ENCODE assay signal across 12 mouse cellular contexts in the genomic region with DNA sequence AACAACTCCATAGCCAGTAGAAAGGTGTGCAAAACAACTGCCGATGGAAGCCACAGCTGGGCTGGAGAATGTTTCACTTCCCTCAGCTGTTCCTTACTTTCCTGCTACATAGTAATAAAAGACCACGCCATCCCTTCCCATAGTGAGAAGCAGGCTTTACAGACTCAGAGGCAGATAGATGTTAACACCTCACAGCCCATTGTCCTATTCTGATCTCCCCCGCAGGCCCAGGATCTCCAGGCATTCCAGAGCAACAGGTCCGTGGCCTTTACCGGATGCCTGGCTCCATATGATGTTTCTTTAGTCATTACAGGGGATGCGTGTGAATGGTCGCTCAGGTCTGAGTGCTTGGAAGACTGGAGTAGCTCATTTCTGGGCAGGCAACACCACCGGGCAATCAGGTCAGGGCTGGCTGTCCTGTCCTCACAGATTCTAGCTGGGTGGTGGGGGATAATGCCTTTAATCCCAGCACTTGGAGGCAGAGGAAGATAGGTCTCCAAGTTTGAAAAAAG. TPM values are rescaled to one million over a fixed set of nuclear protein-coding genes. Genes with fewer than 3 reads are reported as not detected.
DNase-seq lines count a peak whose midpoint lies in the region; ATAC-seq and TF ChIP-seq lines count a peak whose summit lies in the region.
"Had no signal": no experiment of that assay in that cellular context is flagged by ENCODE, and none has a peak within 500 bp of the region (broad histone marks: within the 10 kb centered on the region; RNA-seq: fewer than 3 reads in every experiment).

No protein-coding gene starts in this region.

- TF ChIP-seq CTCF in cerebellum, adult 2 months (IDR thresholded peaks at IDR 0.05; ENCODE audit: borderline replicate concordance, insufficient read depth, low read depth, low read length), result no peak
- no peak for TF ChIP-seq CTCF in kidney, postnatal 0 days (IDR thresholded peaks at IDR 0.05; ENCODE audit: low read depth)
- TF ChIP-seq CTCF in stomach, postnatal 0 days (IDR thresholded peaks at IDR 0.05; ENCODE audit: low read depth), result no peak

- H3K36me3 ChIP-seq in kidney, postnatal 0 days (ENCODE audit: insufficient read depth, low read length), result no peaks in the 10 kb centered on the region
- H3K36me3 ChIP-seq in intestine, embryonic 16.5 days (ENCODE audit: control insufficient read depth, insufficient read depth, low read length), result peaks cover 3% of the 10 kb centered on the region
- no peaks in the 10 kb centered on the region for H3K36me3 ChIP-seq in stomach, postnatal 0 days (ENCODE audit: control insufficient read depth, insufficient read depth, low read length)
- H3K36me3 ChIP-seq: hindbrain, embryonic 13.5 days; neural tube, embryonic 15.5 days had no signal

- no peaks in the 10 kb centered on the region; the same call in 1 of the 2 replicates for H3K4me1 ChIP-seq in cerebellum, adult 2 months (ENCODE audit: control insufficient read depth, insufficient read depth, low read length)
- peaks cover 8% of the 10 kb centered on the region; the same call in 1 of the 2 replicates for H3K4me1 ChIP-seq in kidney, postnatal 0 days (replicated peaks; ENCODE audit: insufficient read depth, low read length)
- peaks cover 19% of the 10 kb centered on the region for H3K4me1 ChIP-seq in intestine, embryonic 16.5 days (ENCODE audit: control insufficient read depth, insufficient read depth, low read length)
- no peaks in the 10 kb centered on the region for H3K4me1 ChIP-seq in stomach, postnatal 0 days (replicated peaks; ENCODE audit: control insufficient read depth, insufficient read depth)

- no peak for DNase-seq in cerebellum, adult 2 months
- DNase-seq in cerebellum, adult 9-10 months, result no peak
- no peak for DNase-seq in kidney, postnatal 0 days (ENCODE audit: low spot score)
- DNase-seq in kidney, adult 8-10 months, result no peak
- DNase-seq in stomach, postnatal 0 days (ENCODE audit: low spot score), result no peak
- no peak for DNase-seq in layer of hippocampus, adult 18-20 months (ENCODE audit: low spot score in 2 of 2)
- no peak for DNase-seq in lung, postnatal 36 days

- 76% methylated on average over 8 of the region's 8 CpGs for WGBS in cerebellum, adult 2 months
- 38% methylated on average over 8 of the region's 8 CpGs for WGBS in kidney, postnatal 0 days
- WGBS in intestine, embryonic 16.5 days, result 64% methylated on average over 8 of the region's 8 CpGs
- WGBS in stomach, postnatal 0 days, result 63% methylated on average over 8 of the region's 8 CpGs

- H3K9ac ChIP-seq in kidney, postnatal 0 days (ENCODE audit: low read depth, low read length), result no peak overlapping the region
- H3K9ac ChIP-seq in intestine, embryonic 16.5 days (ENCODE audit: low read depth, low read length), result no peak overlapping the region
- H3K9ac ChIP-seq in stomach, postnatal 0 days (ENCODE audit: low read length), result no peak overlapping the region
- H3K9ac ChIP-seq: hindbrain, embryonic 13.5 days; liver, embryonic 14.5 days; neural tube, embryonic 15.5 days had no signal

- TF ChIP-seq EP300 in stomach, postnatal 0 days (optimal IDR thresholded peaks at IDR 0.05), result no peak

- H3K4me2 ChIP-seq in kidney, postnatal 0 days (ENCODE audit: low read length), result no peak overlapping the region
- no peak overlapping the region for H3K4me2 ChIP-seq in intestine, embryonic 16.5 days (ENCODE audit: low read depth, low read length)
- no peak overlapping the region for H3K4me2 ChIP-seq in stomach, postnatal 0 days (replicated peaks; ENCODE audit: low read depth)
- H3K4me2 ChIP-seq: hindbrain, embryonic 13.5 days; neural tube, embryonic 15.5 days had no signal

- 0 out of 2 replicates have a peak overlapping the region, but pooled peaks have one; percentile 21 for H3K27ac ChIP-seq in cerebellum, adult 2 months (ENCODE audit: insufficient read depth, low read length)
- H3K27ac ChIP-seq in kidney, postnatal 0 days, result 0 out of 2 replicates have a peak overlapping the region, but pooled peaks have one; percentile 2
- H3K27ac ChIP-seq in intestine, embryonic 16.5 days (ENCODE audit: low read length), result peak overlapping the region; percentile 70
- 0 out of 2 replicates have a peak overlapping the region, but pooled peaks have one; percentile 30 for H3K27ac ChIP-seq in stomach, postnatal 0 days (replicated peaks)
- H3K27ac ChIP-seq: liver, embryonic 14.5 days; neural tube, embryonic 15.5 days had no signal

- ATAC-seq in kidney, postnatal 0 days (replicated peaks; ENCODE audit: low FRiP score, low read depth), result no peak
- no peak for ATAC-seq in intestine, embryonic 16.5 days
- no peak for ATAC-seq in stomach, postnatal 0 days (ENCODE audit: low FRiP score, low TSS enrichment)

- no peak overlapping the region for H3K4me3 ChIP-seq in cerebellum, adult 2 months (replicated peaks; ENCODE audit: insufficient read depth, low read depth, low read length)
- no peak overlapping the region for H3K4me3 ChIP-seq in kidney, postnatal 0 days (replicated peaks; ENCODE audit: low read depth, low read length)
- H3K4me3 ChIP-seq in intestine, embryonic 16.5 days (ENCODE audit: low read length), result no peak overlapping the region
- H3K4me3 ChIP-seq in stomach, postnatal 0 days (ENCODE audit: low read depth, low read length), result no peak overlapping the region
- H3K4me3 ChIP-seq: hindbrain, embryonic 13.5 days; neural tube, embryonic 15.5 days had no signal

- no peak for TF ChIP-seq POLR2A in cerebellum, adult 2 months (IDR thresholded peaks at IDR 0.05; ENCODE audit: borderline replicate concordance, insufficient read depth, low read length)

- H3K9me3 ChIP-seq in kidney, postnatal 0 days (replicated peaks; ENCODE audit: low read length), result no peaks in the 10 kb centered on the region
- H3K9me3 ChIP-seq in intestine, embryonic 16.5 days (ENCODE audit: control insufficient read depth, low read length), result no peaks in the 10 kb centered on the region; the same call in 1 of the 2 replicates
- H3K9me3 ChIP-seq in stomach, postnatal 0 days (ENCODE audit: control insufficient read depth, low read length), result no peaks in the 10 kb centered on the region
- H3K9me3 ChIP-seq: hindbrain, embryonic 13.5 days; neural tube, embryonic 15.5 days had no signal

- no peaks in the 10 kb centered on the region for H3K27me3 ChIP-seq in cerebellum, adult 2 months (ENCODE audit: control insufficient read depth, insufficient read depth, low read length)
- H3K27me3 ChIP-seq in kidney, postnatal 0 days (ENCODE audit: insufficient read depth, low read length), result no peaks in the 10 kb centered on the region
- H3K27me3 ChIP-seq in intestine, embryonic 16.5 days (replicated peaks; ENCODE audit: control insufficient read depth, insufficient read depth, low read length), result no peaks in the 10 kb centered on the region
- no peaks in the 10 kb centered on the region for H3K27me3 ChIP-seq in stomach, postnatal 0 days (ENCODE audit: control insufficient read depth, insufficient read depth, low read length)
- H3K27me3 ChIP-seq: hindbrain, embryonic 13.5 days; neural tube, embryonic 15.5 days had no signal

RNA-seq across cellular contexts. Expression of a gene that starts 29.2 kb away (rescaled TPM):
- 28.9 and 31.0 TPM in 2 replicates for polyA plus RNA-seq in cerebellum, adult 2 months (2012; rRNA removed)
- polyA plus RNA-seq in kidney, postnatal 0 days (2015; fragmentation: Nextera tagmentation; extraction: Ambion mirVana), result 0.78 and 0.95 TPM in 2 replicates
- 0.60 and 0.65 TPM in 2 replicates for polyA plus RNA-seq in intestine, embryonic 16.5 days (2015; fragmentation: Nextera tagmentation; extraction: Ambion mirVana)
- 0.73 and 0.97 TPM in 2 replicates for polyA plus RNA-seq in stomach, postnatal 0 days (2015; fragmentation: Nextera tagmentation; extraction: Ambion mirVana)
- 10 to 100 TPM; 54.4 to 60.9 TPM for total RNA-seq in layer of hippocampus, adult 18-20 months (2021)

RNA-seq across cellular contexts. Expression of a gene that starts 29.4 kb away (rescaled TPM):
- polyA plus RNA-seq in cerebellum, adult 2 months (2012; rRNA removed), result 15.5 and 19.5 TPM in 2 replicates
- polyA plus RNA-seq in kidney, postnatal 0 days (2015; fragmentation: Nextera tagmentation; extraction: Ambion mirVana), result 5.3 and 6.7 TPM in 2 replicates
- polyA plus RNA-seq in intestine, embryonic 16.5 days (2015; fragmentation: Nextera tagmentation; extraction: Ambion mirVana), result 15.4 and 19.8 TPM in 2 replicates
- 9.6 and 10.2 TPM in 2 replicates for polyA plus RNA-seq in stomach, postnatal 0 days (2015; fragmentation: Nextera tagmentation; extraction: Ambion mirVana)
- total RNA-seq in layer of hippocampus, adult 18-20 months (2021), result 10 to 100 TPM; 21.1 to 27.2 TPM

RNA-seq across cellular contexts. Expression of a gene that starts 43.9 kb away (rescaled TPM):
- polyA plus RNA-seq in cerebellum, adult 2 months (2012; rRNA removed), result 43.9 and 50.1 TPM in 2 replicates
- polyA plus RNA-seq in kidney, postnatal 0 days (2015; fragmentation: Nextera tagmentation; extraction: Ambion mirVana), result 33.5 and 36.9 TPM in 2 replicates
- polyA plus RNA-seq in intestine, embryonic 16.5 days (2015; fragmentation: Nextera tagmentation; extraction: Ambion mirVana), result 27.5 and 30.5 TPM in 2 replicates
- 23.4 and 24.3 TPM in 2 replicates for polyA plus RNA-seq in stomach, postnatal 0 days (2015; fragmentation: Nextera tagmentation; extraction: Ambion mirVana)
- total RNA-seq in layer of hippocampus, adult 18-20 months (2021), result 10 to 100 TPM; 44.3 to 48.5 TPM

RNA-seq across cellular contexts. Expression of a gene that starts 52.0 kb away (rescaled TPM):
- polyA plus RNA-seq in cerebellum, adult 2 months (2012; rRNA removed), result 0.73 and 1.4 TPM in 2 replicates
- not detected in 2 replicates for polyA plus RNA-seq in kidney, postnatal 0 days (2015; fragmentation: Nextera tagmentation; extraction: Ambion mirVana)
- polyA plus RNA-seq in intestine, embryonic 16.5 days (2015; fragmentation: Nextera tagmentation; extraction: Ambion mirVana), result 169 and 177 TPM in 2 replicates
- polyA plus RNA-seq in stomach, postnatal 0 days (2015; fragmentation: Nextera tagmentation; extraction: Ambion mirVana), result 514 and 560 TPM in 2 replicates
- total RNA-seq in layer of hippocampus, adult 18-20 months (2021), result not detected
- polyA plus RNA-seq: kidney, embryonic 16.5 days had no signal

Comparison
In these comparisons a context has a peak if more than half of its experiments do, and no peak if none do; other contexts are left out.
1. H3K27ac ChIP-seq: peak in every context shown above with its lines; median percentile 70 in intestine, embryonic 16.5 days; 30 in stomach, postnatal 0 days; 21 in cerebellum, adult 2 months; 2 in kidney, postnatal 0 days.
2. RNA of a gene that starts 29.2 kb away (polyA plus RNA-seq): 28.9 to 31.0 TPM in cerebellum, adult 2 months; 0.78 to 0.95 TPM in kidney, postnatal 0 days, 0.73 to 0.97 TPM in stomach, postnatal 0 days and 0.60 to 0.65 TPM in intestine, embryonic 16.5 days; every median in the first group is over 10 times any median in the second.